Mouse (Mus musculus) splenic B cell, adult 2 months (primary cell): ENCODE results near the gene Mgat5b.

Experiments used
- DNase-seq: peaks from one replicate; pipeline ENCODE4 v3.0.0-alpha.2; 2011; ENCODE audit warnings: low read depth, low spot score
- H3K27me3 ChIP-seq: 2 replicates; pipeline ENCODE4 v1.6.1; 2012; ENCODE audit warnings: mild to moderate bottlenecking, low read length, moderate library complexity, mixed read lengths; ENCODE audit not compliant: control insufficient read depth, poor library complexity, insufficient read depth, severe bottlenecking
- H3K36me3 ChIP-seq: 2 replicates; pipeline ENCODE4 v1.6.1; 2012; ENCODE audit warnings: mild to moderate bottlenecking, low read length, moderate library complexity, mixed read lengths; ENCODE audit not compliant: control insufficient read depth, poor library complexity, insufficient read depth, severe bottlenecking

Gene Mgat5b

GRCm38 (mm10) chr11:116940088-116940855 is 21.6 kb downstream of the Mgat5b start:
- DNase-seq = no peak
- no peaks in the 10 kb centered on the region for H3K36me3 ChIP-seq
- H3K27me3 ChIP-seq = no peaks in the 10 kb centered on the region

DNA sequence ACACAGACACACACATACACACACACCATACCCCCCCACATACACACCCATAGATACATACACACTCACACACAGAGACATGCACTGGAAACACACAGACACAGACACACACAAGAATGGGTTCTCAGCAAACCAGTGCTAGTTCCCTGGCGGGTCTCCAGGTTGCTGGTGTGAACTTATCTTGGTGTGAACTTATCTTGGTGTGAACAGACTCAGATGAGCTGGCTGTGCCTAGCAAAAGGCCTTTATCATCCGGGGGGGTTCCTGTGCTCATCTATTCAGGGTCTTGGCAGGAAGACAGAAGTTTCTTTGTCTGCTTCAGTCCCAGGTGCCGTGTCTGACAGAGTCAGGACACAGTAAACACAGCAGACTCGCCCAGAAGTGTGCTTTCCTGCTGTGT is 25.7 kb downstream of the Mgat5b start:
- H3K36me3 ChIP-seq = no peaks in the 10 kb centered on the region
- no peak for DNase-seq

DNA sequence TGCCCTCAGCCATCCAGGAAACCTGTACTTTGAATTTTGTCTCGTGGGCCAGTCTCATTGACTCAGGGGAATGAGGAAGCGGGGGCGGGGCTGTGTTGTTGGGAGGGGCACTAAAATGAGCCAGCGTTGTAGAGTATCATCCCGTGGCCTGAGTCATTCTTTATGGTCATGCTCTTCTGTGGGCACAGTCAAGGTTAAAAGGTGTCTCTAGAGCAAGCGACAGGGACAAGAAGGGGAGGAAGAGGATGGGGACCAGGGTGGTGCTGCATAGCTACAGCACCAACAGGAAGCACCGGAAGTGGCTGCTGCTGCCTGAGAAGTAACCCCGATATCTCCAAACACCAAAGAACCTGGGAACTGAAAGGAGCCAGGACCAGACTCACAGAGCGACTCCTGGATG is 31.2 kb downstream of the Mgat5b start:
- Histone ChIP-seq H3K27me3 (no peaks in the 10 kb centered on the region), H3K36me3 (no peaks in the 10 kb centered on the region)
- DNase-seq = peak; percentile 14

More for the DNA sequence above, 25.7 kb downstream of the Mgat5b start:
- no peaks in the 10 kb centered on the region for H3K27me3 ChIP-seq

DNA sequence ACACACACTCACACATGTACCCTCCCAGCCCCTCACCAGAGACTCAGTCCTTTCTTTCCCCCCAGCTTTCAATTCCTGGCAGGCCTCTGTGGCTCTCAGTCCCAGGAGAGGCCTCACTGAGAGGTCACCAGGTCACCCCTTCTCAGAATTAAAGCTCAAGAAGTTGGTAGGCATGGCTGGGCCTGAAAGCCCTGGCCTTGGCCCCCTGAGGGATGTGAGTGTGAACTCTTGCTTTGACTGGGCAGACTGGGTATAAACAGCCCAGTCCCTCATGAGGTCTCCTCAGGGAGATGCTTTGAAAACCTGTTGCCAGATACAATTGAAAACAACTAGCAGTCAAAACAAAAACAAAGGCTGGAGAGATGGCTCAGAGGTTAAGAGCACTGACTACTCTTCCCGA is 32.8 kb downstream of the Mgat5b start:
- DNase-seq = no peak
- H3K27me3 ChIP-seq = no peaks in the 10 kb centered on the region
- H3K36me3 ChIP-seq = no peaks in the 10 kb centered on the region

DNA sequence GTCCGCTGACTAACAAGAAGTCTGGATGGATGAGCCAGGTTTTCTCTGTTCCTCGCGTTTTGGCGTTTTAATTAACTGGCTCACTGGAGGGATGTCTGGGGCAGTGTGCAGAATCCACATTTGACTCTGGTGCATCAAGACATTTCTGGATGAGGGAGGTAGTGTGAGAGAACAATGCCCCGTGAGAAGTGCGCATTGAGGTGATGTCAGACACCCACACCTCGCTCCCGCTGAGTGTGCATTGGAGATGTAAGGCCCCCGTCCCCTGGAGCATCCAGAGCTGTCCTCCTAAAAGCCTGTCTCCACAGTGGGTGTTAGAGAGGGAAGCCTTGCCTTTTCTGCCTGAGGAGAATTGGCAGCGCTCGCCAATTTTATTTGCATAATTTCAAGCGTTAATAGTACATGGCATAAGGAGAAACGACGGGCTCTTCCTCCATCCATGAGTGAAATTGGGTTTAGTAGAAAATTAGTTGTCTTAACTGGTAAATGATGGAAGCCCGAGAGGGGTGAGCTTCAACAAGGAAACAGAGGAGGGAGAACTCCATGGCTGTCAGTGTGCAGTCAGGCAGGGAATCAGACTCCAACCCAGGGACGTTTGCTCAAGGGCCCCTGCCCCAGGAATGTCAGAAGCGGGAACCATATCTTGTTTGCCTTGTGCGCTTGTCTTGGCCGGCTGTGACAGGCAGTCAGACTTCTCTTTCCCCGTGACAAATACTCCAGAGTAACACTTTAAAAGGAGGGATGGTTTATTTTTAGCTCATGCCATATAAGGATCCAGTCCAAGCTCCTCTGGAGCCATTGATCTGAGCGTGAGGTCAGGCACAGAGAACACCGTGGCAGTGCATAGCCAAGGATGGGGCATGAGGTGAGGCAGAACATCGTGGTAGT is 35.8 kb downstream of the Mgat5b start:
- Histone ChIP-seq H3K27me3 (no peaks in the 10 kb centered on the region), H3K36me3 (no peaks in the 10 kb centered on the region)
- no peak for DNase-seq

GRCm38 (mm10) chr11:116958601-116959000 is 39.9 kb downstream of the Mgat5b start:
- Histone ChIP-seq H3K36me3 (no peaks in the 10 kb centered on the region), H3K27me3 (no peaks in the 10 kb centered on the region)
- DNase-seq = no peak

DNA sequence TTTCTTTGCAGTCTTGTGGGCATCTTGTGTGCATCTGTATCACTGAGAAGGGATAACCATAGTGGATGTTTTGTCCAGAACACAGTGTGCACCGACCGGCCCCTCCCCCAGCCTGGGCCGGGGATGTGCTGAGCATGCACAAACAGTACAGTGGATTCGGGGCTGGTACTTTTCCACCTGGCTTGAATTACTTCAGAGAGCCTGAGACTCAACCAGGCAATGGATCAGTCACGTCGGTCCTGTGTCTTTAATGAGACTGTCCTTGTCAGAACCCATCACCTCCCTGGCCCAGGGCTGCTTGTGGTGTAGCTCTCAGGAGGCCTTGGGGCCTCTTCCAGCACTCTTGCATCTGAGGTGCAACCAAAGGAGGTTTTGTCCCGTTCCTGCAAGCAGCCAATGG is 46.4 kb downstream of the Mgat5b start:
- no peaks in the 10 kb centered on the region for H3K36me3 ChIP-seq
- no peaks in the 10 kb centered on the region for H3K27me3 ChIP-seq
- no peak for DNase-seq

- Histone ChIP-seq H3K27me3 (no peaks in the 10 kb centered on the region), H3K36me3 (no peaks in the 10 kb centered on the region)
- DNase-seq = no peak
Measured at GRCm38 (mm10) chr11:116965961-116966360, 47.3 kb downstream of the Mgat5b start.

DNA sequence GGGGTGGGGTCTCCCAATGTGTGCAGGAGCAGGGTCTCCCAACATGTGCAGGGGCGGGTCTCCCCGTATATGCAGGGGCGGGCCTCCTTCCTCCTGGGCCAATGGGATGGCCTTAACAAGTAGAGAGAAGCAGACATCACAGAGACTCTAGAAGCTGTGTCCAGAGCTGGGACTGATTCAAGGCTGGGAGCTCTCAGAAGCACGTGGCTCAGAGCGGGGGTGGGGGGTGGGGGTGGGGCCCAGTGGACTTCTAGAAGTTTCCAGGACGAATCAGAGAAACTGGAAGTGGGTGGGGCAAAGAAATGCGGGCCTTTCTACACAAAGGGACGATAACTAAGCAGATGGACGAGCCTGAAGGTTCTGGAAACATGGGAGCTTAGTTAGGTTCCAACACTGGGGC is 49.9 kb downstream of the Mgat5b start:
- DNase-seq = no peak
- no peaks in the 10 kb centered on the region for H3K36me3 ChIP-seq
- H3K27me3 ChIP-seq = no peaks in the 10 kb centered on the region

DNA sequence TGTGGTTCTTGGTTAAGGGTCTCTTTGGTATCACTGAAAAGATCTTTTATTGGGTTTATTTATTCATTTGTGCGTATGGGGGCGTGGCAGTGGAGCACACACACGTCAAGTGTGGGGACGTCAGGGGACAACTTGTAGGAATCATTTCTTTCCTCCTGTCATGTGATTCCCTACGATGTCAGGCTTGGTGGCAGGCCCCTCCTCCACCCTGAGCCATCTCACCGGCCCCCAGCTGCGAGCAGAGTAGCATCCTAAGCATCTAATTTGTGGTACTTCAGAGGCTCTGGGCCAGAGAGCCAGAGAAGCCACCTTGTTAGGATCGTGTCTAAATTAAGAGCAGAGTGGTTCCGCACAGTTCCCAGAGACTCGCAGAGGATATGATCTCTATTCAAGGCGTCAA is 50.8 kb downstream of the Mgat5b start:
- Histone ChIP-seq H3K36me3 (no peaks in the 10 kb centered on the region), H3K27me3 (no peaks in the 10 kb centered on the region)
- DNase-seq = no peak

DNA sequence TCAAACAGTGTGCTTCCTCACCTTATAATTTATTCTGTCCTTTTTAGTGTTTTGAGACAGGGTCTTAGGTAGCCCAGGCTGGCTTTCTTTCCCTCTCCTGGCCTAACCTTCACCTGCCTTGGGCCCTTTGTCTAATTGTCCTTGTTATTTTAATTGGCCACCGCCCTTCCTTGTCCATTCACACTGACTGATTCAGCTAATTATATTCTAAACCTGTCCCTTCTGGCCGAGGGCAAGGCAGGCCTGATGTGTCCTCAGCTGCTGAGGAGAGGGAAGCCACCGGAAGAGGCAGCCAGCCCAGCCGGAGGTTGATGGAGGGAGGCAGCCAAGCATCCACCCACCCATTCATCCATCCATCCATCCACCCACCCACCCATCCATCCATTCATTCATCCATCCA is 52.2 kb downstream of the Mgat5b start:
- Histone ChIP-seq H3K27me3 (no peaks in the 10 kb centered on the region), H3K36me3 (no peaks in the 10 kb centered on the region)
- DNase-seq = no peak

- H3K27me3 ChIP-seq = no peaks in the 10 kb centered on the region
- DNase-seq = no peak
Measured at GRCm38 (mm10) chr11:116972828-116973227, 54.2 kb downstream of the Mgat5b start.

GRCm38 (mm10) chr11:116973508-116973907 is 54.8 kb downstream of the Mgat5b start:
- Histone ChIP-seq H3K36me3 (no peaks in the 10 kb centered on the region), H3K27me3 (no peaks in the 10 kb centered on the region)
- DNase-seq = no peak

More at GRCm38 (mm10) chr11:116972828-116973227, 54.2 kb downstream of the Mgat5b start:
- no peaks in the 10 kb centered on the region for H3K36me3 ChIP-seq

DNA sequence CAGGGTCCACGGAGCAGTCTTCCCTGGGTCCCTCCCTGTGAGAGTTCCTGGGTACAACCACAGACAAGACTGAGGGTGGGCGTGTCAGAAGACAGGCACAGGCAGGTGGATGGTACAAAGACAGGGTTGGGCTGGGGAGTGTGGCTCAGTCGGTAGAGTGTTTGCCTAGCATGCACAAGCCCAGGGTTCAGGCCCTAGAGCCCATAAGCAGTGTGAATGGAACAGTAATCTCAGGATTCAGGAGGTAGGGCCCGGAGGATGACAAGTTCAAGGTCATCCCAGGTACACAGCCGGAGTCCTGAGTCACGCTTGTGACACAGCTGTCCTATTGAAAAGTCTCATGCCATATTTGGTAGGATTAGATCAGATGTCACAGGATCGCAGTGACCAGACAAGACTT is 55.7 kb downstream of the Mgat5b start:
- no peaks in the 10 kb centered on the region for H3K36me3 ChIP-seq
- no peak for DNase-seq
- H3K27me3 ChIP-seq = no peaks in the 10 kb centered on the region

DNA sequence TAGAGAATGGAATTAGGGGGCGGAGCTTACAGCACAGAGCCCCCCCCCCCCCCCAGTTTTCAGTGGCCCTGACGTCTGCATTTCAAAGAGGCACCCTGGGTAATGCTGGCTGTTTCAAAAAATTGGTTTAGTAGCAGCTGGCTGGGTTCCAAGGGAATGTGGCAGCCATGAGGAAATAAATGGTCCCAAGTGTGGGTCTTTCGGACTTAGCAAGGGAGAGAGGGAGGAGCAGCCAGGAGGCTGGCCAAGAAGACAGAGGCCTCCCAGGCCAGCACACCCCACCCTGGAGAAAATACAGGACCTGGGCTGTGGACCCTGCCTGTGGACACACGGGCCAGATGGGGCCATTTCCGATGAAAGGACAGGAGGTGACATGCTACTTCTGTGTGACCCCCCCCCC is 61.6 kb downstream of the Mgat5b start:
- DNase-seq = no peak
- Histone ChIP-seq H3K27me3 (no peaks in the 10 kb centered on the region), H3K36me3 (no peaks in the 10 kb centered on the region)
